Mouse (Mus musculus) bone marrow, adult 2 months (tissue): Measurements from ENCODE around the gene Acvrl1. TPM values are rescaled to one million over a fixed set of nuclear protein-coding genes. Genes with fewer than 3 reads are reported as not detected.

Source experiments
- H3K27ac ChIP-seq: fragments of 200-500 bp; 2 replicates; pipeline ENCODE4 v1.5.1; 2012; ENCODE audit warnings: low read depth, mild to moderate bottlenecking, control low read depth, inconsistent platforms, low read length; ENCODE audit not compliant: control insufficient read depth, poor library complexity, insufficient read depth
- H3K4me1 ChIP-seq: fragments of 200-500 bp; 2 replicates; pipeline ENCODE4 v1.6.1; 2011; ENCODE audit warnings: low read length; ENCODE audit not compliant: control insufficient read depth, insufficient read depth
- H3K4me3 ChIP-seq: fragments of 200-500 bp; replicated peaks from 2 replicates; pipeline ENCODE3; 2011; ENCODE audit warnings: mild to moderate bottlenecking, low read depth, low read length, control low read depth; ENCODE audit not compliant: control insufficient read depth
- CTCF ChIP-seq: fragments of 200-500 bp; IDR thresholded peaks from 2 replicates; pipeline ENCODE4 v1.5.1; 2011; ENCODE audit warnings: low read length, control low read depth; ENCODE audit not compliant: control insufficient read depth, insufficient read depth
- POLR2A ChIP-seq: fragments of 200-500 bp; IDR thresholded peaks from 2 replicates; pipeline ENCODE4 v1.6.1; 2011; ENCODE audit warnings: low read depth, mild to moderate bottlenecking, control low read depth, low read length, borderline replicate concordance; ENCODE audit not compliant: control insufficient read depth
- WGBS: fragments of 180-500 bp; shearing (Covaris S2); methylation state at CpG from one replicate; pipeline ENCODE4 v1.1.7; 2018; 5-methylcytosine and 5-hydroxymethylcytosine counted together
- polyA plus RNA-seq: library from polyadenylated mRNA; stranded (reverse); fragments of >200 nt; gene quantifications from 2 replicates; pipeline ENCODE4 v1.2.4, GENCODE M21; 2011; ENCODE audit warnings: low replicate concordance; ENCODE audit not compliant: missing spikeins, insufficient read depth, insufficient read length

Acvrl1 gene
- 7.3 and 21.9 TPM in 2 replicates for polyA plus RNA-seq

DNA sequence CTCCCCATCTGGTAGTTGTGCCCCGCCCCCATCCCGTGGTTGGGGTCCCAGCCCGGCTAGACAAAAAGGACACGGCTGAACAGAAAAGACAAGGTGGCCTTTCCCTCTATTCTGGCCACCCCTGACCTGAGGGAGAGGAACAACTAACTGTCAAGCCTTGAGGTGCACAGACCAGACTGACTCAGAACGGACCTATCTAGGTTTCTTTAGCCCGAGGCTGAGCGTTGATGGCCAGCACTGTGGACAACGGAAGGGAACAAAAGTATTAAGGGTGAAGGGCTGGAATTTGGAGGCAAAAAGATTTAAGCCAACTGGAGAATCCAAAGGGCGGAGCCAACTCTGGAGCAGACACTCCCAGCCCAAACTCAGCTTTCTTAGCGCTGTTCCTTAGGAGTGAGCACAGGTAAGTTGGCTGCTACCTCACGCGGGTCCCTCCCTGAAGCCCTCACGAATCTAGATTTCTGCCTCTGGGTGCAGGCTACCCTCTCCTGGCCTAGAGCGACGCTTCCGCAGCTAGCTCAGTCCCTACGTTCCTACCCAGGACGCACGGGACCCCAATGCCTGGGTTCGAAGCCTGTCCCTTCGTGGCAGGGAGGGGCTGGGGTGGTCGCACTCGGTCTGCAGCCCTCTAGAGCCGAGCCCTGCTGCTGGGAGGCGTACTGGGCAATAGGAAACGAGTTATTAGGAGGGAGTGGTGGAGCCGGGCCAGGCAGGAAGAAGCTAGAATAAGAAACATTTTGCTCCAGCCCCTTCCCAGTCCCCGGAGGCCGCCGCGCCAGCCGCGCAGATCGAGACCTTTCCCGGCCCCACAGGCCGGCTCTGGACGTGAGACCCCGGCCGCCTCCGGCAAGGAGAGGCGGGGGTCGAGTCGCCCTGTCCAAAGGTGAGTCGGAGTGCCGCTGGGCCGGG lies at the start of gene Acvrl1:
Gene Acvrl1 (plus strand): TSS at position 342 of the 909 bp plus-strand sequence.
- peak within 1 kb of the TSS; percentile 59 for H3K27ac ChIP-seq

DNA sequence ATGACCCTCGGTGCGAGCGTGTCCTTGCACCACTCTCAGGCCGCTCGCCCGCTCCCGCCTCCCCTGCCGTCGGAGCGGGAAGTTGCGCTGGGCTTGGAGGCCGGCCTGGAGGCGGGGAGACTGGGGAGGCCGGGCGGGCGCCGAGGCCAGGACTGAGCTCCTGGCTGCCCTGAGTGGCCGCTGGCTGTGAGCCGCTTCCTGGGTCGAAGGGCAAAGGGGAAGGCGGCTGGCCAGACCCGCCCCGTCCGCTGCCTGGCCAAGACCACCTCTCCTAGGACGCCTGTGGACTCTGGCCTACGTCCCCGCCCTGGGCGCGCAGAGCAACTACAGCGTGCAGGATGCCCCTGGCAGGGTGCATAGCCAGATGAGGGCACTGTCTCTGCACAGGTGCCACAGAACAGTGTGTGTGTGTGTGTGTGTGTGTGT lies 49.6 kb upstream of the Acvrl1 start:
- WGBS, result 7% methylated on average over 30 of the region's 30 CpGs
- Histone ChIP-seq H3K4me3 (peak overlapping the region; percentile 53), H3K27ac (no peak overlapping the region; the same call in 1 of the 2 replicates), H3K4me1 (no peaks in the 10 kb centered on the region)
- TF ChIP-seq CTCF, result no peak
- TF ChIP-seq POLR2A, result no peak; the same call in 1 of the 2 replicates

More for the DNA sequence above, at the start of gene Acvrl1:
- Histone ChIP-seq H3K4me3 (peak within 1 kb of the TSS; percentile 55), H3K4me1 (no peaks in the 10 kb centered on the region; the same call in 1 of the 2 replicates)
- no peak for TF ChIP-seq CTCF
- no peak for TF ChIP-seq POLR2A
- 9% methylated on average over 46 of the region's 46 CpGs for WGBS

DNA sequence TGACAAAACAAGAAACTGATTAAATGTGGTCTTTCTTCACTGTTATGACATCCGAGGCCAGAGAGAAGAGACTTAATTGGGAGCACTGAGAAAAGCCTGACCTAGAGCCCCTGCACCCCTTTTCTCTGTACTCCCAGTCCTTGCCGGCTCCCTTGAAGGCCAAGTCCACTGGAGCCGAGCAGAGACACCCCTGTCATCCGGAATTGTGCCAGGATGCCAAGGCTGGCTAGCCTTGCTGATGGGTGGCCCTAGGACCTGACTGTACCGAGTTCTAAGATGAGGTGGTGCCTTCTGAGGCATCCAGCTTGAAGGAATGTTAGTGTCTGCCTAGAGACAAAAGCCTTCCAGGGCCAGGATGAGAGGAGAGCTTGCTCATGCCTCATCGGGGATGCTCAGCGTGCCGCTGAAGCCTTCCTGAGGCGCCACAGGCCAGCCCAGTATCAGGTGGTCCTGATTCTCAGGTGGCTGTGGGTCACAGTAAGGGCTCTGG lies 48.2 kb upstream of the Acvrl1 start:
- TF ChIP-seq CTCF, result no peak
- TF ChIP-seq POLR2A, result no peak
- no peaks in the 10 kb centered on the region; the same call in 1 of the 2 replicates for H3K4me1 ChIP-seq
- H3K4me3 ChIP-seq, result no peak overlapping the region
- no peak overlapping the region for H3K27ac ChIP-seq
- WGBS, result 81% methylated on average over 9 of the region's 9 CpGs

DNA sequence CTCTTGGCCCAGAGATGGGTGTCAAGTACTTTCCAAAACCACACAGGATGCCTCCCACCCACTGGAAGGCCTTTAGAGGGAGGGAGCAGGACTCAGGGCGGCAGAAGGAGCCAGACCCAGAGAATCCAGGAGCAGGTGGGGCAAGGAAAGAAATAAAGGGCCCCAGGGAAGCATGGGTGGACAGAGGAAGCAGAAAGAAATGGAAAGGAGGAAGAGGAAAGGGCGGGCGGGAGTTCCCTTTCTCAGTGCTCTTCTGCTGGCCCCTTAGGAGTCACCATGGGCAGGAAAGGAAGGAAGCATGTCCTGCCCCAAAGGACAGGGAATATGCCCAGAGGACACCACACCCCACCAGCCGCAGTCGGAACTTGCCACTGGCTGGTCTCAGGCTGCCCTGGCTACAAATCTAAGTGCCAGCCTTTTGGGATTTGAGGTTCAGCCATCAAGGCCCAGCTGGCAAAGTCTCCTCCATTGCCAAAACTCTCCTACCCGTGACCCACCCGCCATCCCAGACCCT lies 47.2 kb upstream of the Acvrl1 start:
- WGBS, result 49% methylated on average over 7 of the region's 7 CpGs
- no peaks in the 10 kb centered on the region; the same call in 1 of the 2 replicates for H3K4me1 ChIP-seq
- no peak overlapping the region for H3K4me3 ChIP-seq
- no peak overlapping the region for H3K27ac ChIP-seq
- no peak for TF ChIP-seq CTCF
- no peak for TF ChIP-seq POLR2A

DNA sequence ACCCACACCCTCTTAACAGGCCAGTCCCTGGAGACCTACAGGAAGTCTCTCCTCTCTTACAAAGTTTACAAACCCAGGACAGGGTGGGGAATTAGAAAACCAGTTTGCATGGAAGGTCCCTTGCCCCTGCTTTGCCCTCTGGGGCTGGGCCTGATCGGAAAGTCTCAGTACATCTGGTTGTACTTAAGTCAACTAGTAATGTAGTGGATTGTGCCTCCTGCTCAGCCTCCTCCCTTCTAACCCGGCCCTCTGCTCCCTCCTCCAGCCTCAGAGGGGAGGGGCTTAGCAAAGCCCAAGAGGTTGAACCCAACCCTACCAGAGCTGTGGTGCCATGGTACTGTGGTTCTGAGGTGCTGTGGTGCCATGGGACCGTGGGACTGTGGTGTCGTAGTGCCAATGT lies 46.1 kb upstream of the Acvrl1 start:
- Histone ChIP-seq H3K27ac (no peak overlapping the region; the same call in 1 of the 2 replicates), H3K4me3 (no peak overlapping the region), H3K4me1 (no peaks in the 10 kb centered on the region; the same call in 1 of the 2 replicates)
- TF ChIP-seq CTCF (no peak), POLR2A (no peak)
- WGBS, result 71% methylated on average over 4 of the region's 4 CpGs

DNA sequence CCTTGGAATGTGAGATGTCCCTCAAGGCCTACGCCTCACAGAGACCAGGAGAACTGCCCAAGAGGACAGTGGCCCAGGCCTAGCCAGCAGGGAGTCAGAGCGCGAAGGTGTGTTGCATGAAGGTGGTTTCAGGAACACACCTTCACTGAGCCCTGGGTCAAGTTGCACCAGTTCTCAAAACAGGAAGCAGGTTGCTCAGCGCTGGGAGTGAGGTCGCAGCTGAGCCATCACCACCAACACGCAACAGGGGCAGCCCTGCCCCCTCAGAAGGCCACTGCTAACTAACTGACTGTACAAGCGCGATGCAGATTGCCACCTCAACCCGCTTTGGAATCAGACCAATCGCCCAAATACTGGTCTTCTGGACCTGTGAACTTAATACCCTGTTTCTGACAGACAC lies 43.8 kb upstream of the Acvrl1 start:
- Histone ChIP-seq H3K27ac (no peak overlapping the region), H3K4me1 (no peaks in the 10 kb centered on the region; the same call in 1 of the 2 replicates), H3K4me3 (no peak overlapping the region)
- TF ChIP-seq POLR2A (no peak), CTCF (no peak)
- 22% methylated on average over 10 of the region's 10 CpGs for WGBS

DNA sequence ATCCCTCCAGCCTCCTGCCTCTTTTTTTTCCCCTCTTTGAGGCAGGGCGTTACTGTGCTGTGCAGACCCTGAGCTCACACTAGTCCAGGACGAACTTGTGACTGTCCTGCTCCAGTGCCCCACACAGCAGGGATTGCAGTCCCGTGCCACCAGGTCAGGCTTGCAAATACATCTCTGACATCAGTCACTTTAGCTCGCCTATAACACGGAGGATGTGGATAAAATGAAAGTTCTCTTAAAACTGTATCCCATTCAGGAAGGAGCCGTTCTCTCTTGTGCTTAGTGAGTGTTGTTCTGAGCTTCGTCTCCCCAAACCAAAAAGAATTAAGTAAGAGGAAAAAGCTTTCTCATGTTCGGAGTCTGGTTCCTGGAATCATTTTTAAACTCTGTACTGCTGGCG lies 41.9 kb upstream of the Acvrl1 start:
- Histone ChIP-seq H3K27ac (no peak overlapping the region), H3K4me3 (no peak overlapping the region), H3K4me1 (no peaks in the 10 kb centered on the region; the same call in 1 of the 2 replicates)
- WGBS, result 53% methylated on average over 9 of the region's 9 CpGs
- TF ChIP-seq POLR2A (no peak), CTCF (no peak)

DNA sequence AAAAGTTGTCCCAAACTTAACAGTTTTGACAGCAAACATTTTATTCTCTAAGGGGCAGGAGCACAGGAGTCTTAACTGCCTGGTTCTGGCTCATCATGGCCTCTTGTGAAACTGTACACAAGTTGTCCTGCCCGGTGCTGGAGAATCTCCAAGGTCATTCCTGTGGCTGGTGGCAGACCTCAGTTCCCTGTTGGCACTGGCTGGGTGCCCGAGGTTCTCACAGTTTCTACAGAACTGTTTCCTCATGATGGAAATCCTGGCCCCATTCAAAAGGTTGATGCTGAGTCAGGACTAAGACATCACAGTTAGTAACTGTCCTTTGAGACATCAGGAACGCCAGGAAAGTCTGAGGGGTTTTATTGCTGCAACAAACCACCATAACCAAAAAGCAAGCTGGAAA lies 41.4 kb upstream of the Acvrl1 start:
- TF ChIP-seq POLR2A (no peak), CTCF (no peak)
- H3K4me1 ChIP-seq, result no peaks in the 10 kb centered on the region; the same call in 1 of the 2 replicates
- H3K4me3 ChIP-seq, result no peak overlapping the region
- 7% methylated on average over 3 of the region's 3 CpGs for WGBS
- H3K27ac ChIP-seq, result no peak overlapping the region
